Mouse (Mus musculus) liver, embryonic 13.5 days (tissue): ENCODE data around the gene Secisbp2. TPM values are rescaled to one million over a fixed set of nuclear protein-coding genes. Genes with fewer than 3 reads are reported as not detected.

Experiments
- ATAC-seq: fragments of 200-750 bp; cut with Nextera tagmentation; 2 replicates; pipeline ENCODE4 v1.8.0; 2017; ENCODE audit warnings: low read depth, mild to moderate bottlenecking, moderate number of reproducible peaks, moderate library complexity
- DNase-seq: peaks from one replicate; pipeline ENCODE4 v3.0.0; 2022
- H3K27ac ChIP-seq: fragments of 300-500 bp; sonication (generic); 2 replicates; pipeline ENCODE4 v1.5.1; 2015; ENCODE audit warnings: moderate library complexity, mild to moderate bottlenecking, inconsistent platforms
- H3K27me3 ChIP-seq: fragments of 300-500 bp; sonication (generic); 2 replicates; pipeline ENCODE4 v1.6.1; 2015; ENCODE audit warnings: mild to moderate bottlenecking, inconsistent platforms
- H3K36me3 ChIP-seq: fragments of 300-500 bp; sonication (generic); 2 replicates; pipeline ENCODE4 v1.6.1; 2015; ENCODE audit warnings: mild to moderate bottlenecking, inconsistent platforms
- H3K4me1 ChIP-seq: fragments of 300-500 bp; sonication (generic); replicated peaks from 2 replicates; pipeline ENCODE4 v1.6.1; 2015; ENCODE audit warnings: inconsistent platforms
- H3K4me2 ChIP-seq: fragments of 300-500 bp; sonication (generic); 2 replicates; pipeline ENCODE4 v1.6.1; 2015; ENCODE audit warnings: inconsistent platforms, mild to moderate bottlenecking, moderate library complexity
- H3K4me3 ChIP-seq: fragments of 300-500 bp; sonication (generic); replicated peaks from 2 replicates; pipeline ENCODE4 v1.5.1; 2015; ENCODE audit warnings: mild to moderate bottlenecking, inconsistent platforms
- H3K9ac ChIP-seq: fragments of 300-500 bp; sonication (generic); 2 replicates; pipeline ENCODE4 v1.6.1; 2015; ENCODE audit warnings: mild to moderate bottlenecking, inconsistent platforms
- H3K9me3 ChIP-seq: fragments of 300-500 bp; sonication (generic); replicated peaks from 2 replicates; pipeline ENCODE4 v1.6.1; 2016; ENCODE audit warnings: inconsistent platforms
- WGBS: fragments of 180-500 bp; shearing (Covaris S2); methylation state at CpG from one replicate; pipeline ENCODE4 v1.1.7; 2015; ENCODE audit not compliant: insufficient replicate concordance; 5-methylcytosine and 5-hydroxymethylcytosine counted together
- polyA plus RNA-seq: library from polyadenylated mRNA; unstranded; fragments of >200 nt; fragmentation: Nextera tagmentation; extraction: Ambion mirVana; gene quantifications from 2 replicates; pipeline ENCODE4 v1.2.1, GENCODE M21; 2015

Secisbp2 gene
- 21.0 and 22.2 TPM in 2 replicates for polyA plus RNA-seq

GRCm38 (mm10) chr13:51651408-51652064 is at the start of gene Secisbp2:
Secisbp2 (plus strand) TSS chr13:51651697.
- ATAC-seq (peak; percentile 87), DNase-seq (peak; percentile 90)
- H3K9me3 ChIP-seq = no peaks in the 10 kb centered on the region
- WGBS = under 1% methylated on average over 69 of the region's 69 CpGs
- H3K27me3 ChIP-seq = no peaks in the 10 kb centered on the region
- H3K27ac ChIP-seq = peak within 1 kb of the TSS; percentile 86
- H3K9ac ChIP-seq = peak within 1 kb of the TSS; percentile 85
- H3K36me3 ChIP-seq = peaks cover 65% of the 10 kb centered on the region
- peaks cover 53% of the 10 kb centered on the region for H3K4me1 ChIP-seq
- peak within 1 kb of the TSS; percentile 81 for H3K4me2 ChIP-seq
- peak within 1 kb of the TSS; percentile 78 for H3K4me3 ChIP-seq

- no peak for ATAC-seq
- WGBS = 63% methylated on average over 8 of the region's 8 CpGs
- no peak overlapping the region for H3K27ac ChIP-seq
Observed at GRCm38 (mm10) chr13:51602764-51603163, 48.7 kb upstream of the Secisbp2 start.

GRCm38 (mm10) chr13:51603221-51603893 is 48.1 kb upstream of the Secisbp2 start:
- H3K9ac ChIP-seq = no peak overlapping the region
- DNase-seq (no peak), ATAC-seq (no peak)
- no peak overlapping the region for H3K4me2 ChIP-seq
- H3K27me3 ChIP-seq = no peaks in the 10 kb centered on the region
- WGBS = 50% methylated on average over 16 of the region's 16 CpGs
- no peaks in the 10 kb centered on the region for H3K9me3 ChIP-seq
- H3K4me3 ChIP-seq = no peak overlapping the region
- H3K27ac ChIP-seq = no peak overlapping the region
- H3K36me3 ChIP-seq = no peaks in the 10 kb centered on the region
- H3K4me1 ChIP-seq = no peaks in the 10 kb centered on the region

More at GRCm38 (mm10) chr13:51602764-51603163, 48.7 kb upstream of the Secisbp2 start:
- DNase-seq = no peak
- no peak overlapping the region for H3K9ac ChIP-seq
- H3K9me3 ChIP-seq = no peaks in the 10 kb centered on the region
- H3K27me3 ChIP-seq = no peaks in the 10 kb centered on the region
- no peak overlapping the region for H3K4me3 ChIP-seq
- no peaks in the 10 kb centered on the region for H3K4me1 ChIP-seq
- H3K36me3 ChIP-seq = no peaks in the 10 kb centered on the region
- H3K4me2 ChIP-seq = no peak overlapping the region

- H3K27me3 ChIP-seq = no peaks in the 10 kb centered on the region
- no peak overlapping the region for H3K9ac ChIP-seq
- H3K4me2 ChIP-seq = no peak overlapping the region
- no peaks in the 10 kb centered on the region for H3K36me3 ChIP-seq
- WGBS = 46% methylated on average over 4 of the region's 4 CpGs
- no peak overlapping the region for H3K4me3 ChIP-seq
- no peak overlapping the region for H3K27ac ChIP-seq
- H3K9me3 ChIP-seq = no peaks in the 10 kb centered on the region
- ATAC-seq = no peak
- H3K4me1 ChIP-seq = no peaks in the 10 kb centered on the region
- DNase-seq = no peak
Observed at GRCm38 (mm10) chr13:51603894-51604244, 47.6 kb upstream of the Secisbp2 start.

- no peak overlapping the region for H3K9ac ChIP-seq
- H3K27me3 ChIP-seq = peaks cover 3% of the 10 kb centered on the region; the same call in 1 of the 2 replicates
- H3K27ac ChIP-seq = no peak overlapping the region
- H3K9me3 ChIP-seq = no peaks in the 10 kb centered on the region
- DNase-seq (no peak), ATAC-seq (no peak)
- H3K36me3 ChIP-seq = no peaks in the 10 kb centered on the region
- no peak overlapping the region for H3K4me2 ChIP-seq
- no peaks in the 10 kb centered on the region for H3K4me1 ChIP-seq
- H3K4me3 ChIP-seq = no peak overlapping the region
- 74% methylated on average over 7 of the region's 7 CpGs for WGBS
Observed at GRCm38 (mm10) chr13:51609231-51609630, 42.3 kb upstream of the Secisbp2 start.

GRCm38 (mm10) chr13:51611060-51611459 is 40.4 kb upstream of the Secisbp2 start:
- no peak overlapping the region for H3K4me3 ChIP-seq
- peaks cover 3% of the 10 kb centered on the region; the same call in 1 of the 2 replicates for H3K27me3 ChIP-seq
- H3K9ac ChIP-seq = no peak overlapping the region
- no peak overlapping the region for H3K4me2 ChIP-seq
- DNase-seq (no peak), ATAC-seq (no peak)
- H3K4me1 ChIP-seq = no peaks in the 10 kb centered on the region
- H3K36me3 ChIP-seq = no peaks in the 10 kb centered on the region
- WGBS = 22% methylated on average over 9 of the region's 9 CpGs
- H3K27ac ChIP-seq = no peak overlapping the region
- H3K9me3 ChIP-seq = no peaks in the 10 kb centered on the region

GRCm38 (mm10) chr13:51611500-51611899 is 40.0 kb upstream of the Secisbp2 start:
- Histone ChIP-seq H3K27ac (no peak overlapping the region), H3K27me3 (peaks cover 3% of the 10 kb centered on the region; the same call in 1 of the 2 replicates), H3K4me1 (peaks cover under 1% of the 10 kb centered on the region), H3K9me3 (no peaks in the 10 kb centered on the region), H3K4me2 (no peak overlapping the region), H3K36me3 (no peaks in the 10 kb centered on the region), H3K9ac (no peak overlapping the region), H3K4me3 (no peak overlapping the region)
- WGBS = 54% methylated on average over 5 of the region's 5 CpGs
- DNase-seq (no peak), ATAC-seq (no peak)

GRCm38 (mm10) chr13:51615815-51616214 is 35.7 kb upstream of the Secisbp2 start:
- DNase-seq = no peak
- H3K27ac ChIP-seq = no peak overlapping the region
- no peak overlapping the region for H3K4me3 ChIP-seq
- 37% methylated on average over 10 of the region's 10 CpGs for WGBS
- H3K9ac ChIP-seq = no peak overlapping the region
- no peak for ATAC-seq
- peaks cover 4% of the 10 kb centered on the region for H3K4me1 ChIP-seq
- no peak overlapping the region for H3K4me2 ChIP-seq
- peaks cover 3% of the 10 kb centered on the region; the same call in 1 of the 2 replicates for H3K27me3 ChIP-seq
- no peaks in the 10 kb centered on the region for H3K9me3 ChIP-seq
- H3K36me3 ChIP-seq = no peaks in the 10 kb centered on the region

GRCm38 (mm10) chr13:51616417-51617044 is 35.0 kb upstream of the Secisbp2 start:
- Histone ChIP-seq H3K4me1 (peaks cover 4% of the 10 kb centered on the region), H3K4me2 (0 out of 2 replicates have a peak overlapping the region, but pooled peaks have one; percentile 12), H3K9ac (no peak overlapping the region), H3K27ac (no peak overlapping the region), H3K27me3 (peaks cover 3% of the 10 kb centered on the region; the same call in 1 of the 2 replicates), H3K9me3 (no peaks in the 10 kb centered on the region), H3K4me3 (no peak overlapping the region), H3K36me3 (no peaks in the 10 kb centered on the region)
- ATAC-seq (no peak), DNase-seq (no peak)
- WGBS = 18% methylated on average over 12 of the region's 12 CpGs

GRCm38 (mm10) chr13:51617306-51617705 is 34.2 kb upstream of the Secisbp2 start:
- H3K27me3 ChIP-seq = peaks cover 3% of the 10 kb centered on the region; the same call in 1 of the 2 replicates
- H3K4me3 ChIP-seq = no peak overlapping the region
- peaks cover 4% of the 10 kb centered on the region for H3K4me1 ChIP-seq
- no peak for DNase-seq
- H3K36me3 ChIP-seq = no peaks in the 10 kb centered on the region
- no peak overlapping the region for H3K9ac ChIP-seq
- WGBS = 48% methylated on average over 1 of the region's 1 CpGs
- no peak for ATAC-seq
- no peak overlapping the region for H3K4me2 ChIP-seq
- H3K9me3 ChIP-seq = no peaks in the 10 kb centered on the region
- no peak overlapping the region for H3K27ac ChIP-seq

GRCm38 (mm10) chr13:51617861-51618260 is 33.6 kb upstream of the Secisbp2 start:
- DNase-seq (no peak), ATAC-seq (no peak)
- no peaks in the 10 kb centered on the region for H3K9me3 ChIP-seq
- H3K4me1 ChIP-seq = peaks cover 4% of the 10 kb centered on the region
- H3K9ac ChIP-seq = no peak overlapping the region
- WGBS = 19% methylated on average over 6 of the region's 6 CpGs
- H3K4me2 ChIP-seq = no peak overlapping the region
- no peaks in the 10 kb centered on the region for H3K36me3 ChIP-seq
- peaks cover under 1% of the 10 kb centered on the region; the same call in 1 of the 2 replicates for H3K27me3 ChIP-seq
- H3K27ac ChIP-seq = no peak overlapping the region
- no peak overlapping the region for H3K4me3 ChIP-seq
